Mouse (Mus musculus) hindbrain, embryonic 12.5 days (tissue): Measurements from ENCODE around the gene Utp14b. TPM values are rescaled to one million over a fixed set of nuclear protein-coding genes. Genes with fewer than 3 reads are reported as not detected.

Source experiments
- ATAC-seq: fragments of 200-750 bp; cut with Nextera tagmentation; 2 replicates; pipeline ENCODE4 v1.8.0; 2017; ENCODE audit warnings: moderate TSS enrichment; ENCODE audit not compliant: low FRiP score
- H3K27ac ChIP-seq: fragments of 300-500 bp; sonication (generic); 2 replicates; pipeline ENCODE4 v1.5.1; 2016; ENCODE audit warnings: mild to moderate bottlenecking
- H3K27me3 ChIP-seq: fragments of 300-500 bp; sonication (generic); 2 replicates; pipeline ENCODE4 v1.6.1; 2016; ENCODE audit warnings: mild to moderate bottlenecking
- H3K36me3 ChIP-seq: fragments of 300-500 bp; sonication (generic); 2 replicates; pipeline ENCODE4 v1.6.1; 2016; ENCODE audit warnings: mild to moderate bottlenecking
- H3K4me1 ChIP-seq: fragments of 300-500 bp; sonication (generic); 2 replicates; pipeline ENCODE4 v1.6.1; 2016
- H3K4me2 ChIP-seq: fragments of 300-500 bp; sonication (generic); replicated peaks from 2 replicates; pipeline ENCODE4 v1.6.1; 2016; ENCODE audit warnings: mild to moderate bottlenecking
- H3K4me3 ChIP-seq: fragments of 300-500 bp; sonication (generic); 2 replicates; pipeline ENCODE4 v1.5.1; 2016; ENCODE audit warnings: mild to moderate bottlenecking
- H3K9ac ChIP-seq: fragments of 300-500 bp; sonication (generic); 2 replicates; pipeline ENCODE4 v1.6.1; 2016; ENCODE audit warnings: mild to moderate bottlenecking, moderate library complexity
- H3K9me3 ChIP-seq: fragments of 300-500 bp; sonication (generic); replicated peaks from 2 replicates; pipeline ENCODE4 v1.6.1; 2016; ENCODE audit warnings: mild to moderate bottlenecking
- WGBS: fragments of 180-500 bp; shearing (Covaris S2); methylation state at CpG from one replicate; pipeline ENCODE4 v1.1.7; 2016; 5-methylcytosine and 5-hydroxymethylcytosine counted together
- polyA plus RNA-seq: library from polyadenylated mRNA; unstranded; fragments of >200 nt; fragmentation: Nextera tagmentation; extraction: Ambion mirVana; gene quantifications from 2 replicates; pipeline ENCODE4 v1.2.1, GENCODE M21; 2016

The Utp14b gene
- polyA plus RNA-seq, 1 experiment from 2014 or later, result 4.0 TPM

DNA sequence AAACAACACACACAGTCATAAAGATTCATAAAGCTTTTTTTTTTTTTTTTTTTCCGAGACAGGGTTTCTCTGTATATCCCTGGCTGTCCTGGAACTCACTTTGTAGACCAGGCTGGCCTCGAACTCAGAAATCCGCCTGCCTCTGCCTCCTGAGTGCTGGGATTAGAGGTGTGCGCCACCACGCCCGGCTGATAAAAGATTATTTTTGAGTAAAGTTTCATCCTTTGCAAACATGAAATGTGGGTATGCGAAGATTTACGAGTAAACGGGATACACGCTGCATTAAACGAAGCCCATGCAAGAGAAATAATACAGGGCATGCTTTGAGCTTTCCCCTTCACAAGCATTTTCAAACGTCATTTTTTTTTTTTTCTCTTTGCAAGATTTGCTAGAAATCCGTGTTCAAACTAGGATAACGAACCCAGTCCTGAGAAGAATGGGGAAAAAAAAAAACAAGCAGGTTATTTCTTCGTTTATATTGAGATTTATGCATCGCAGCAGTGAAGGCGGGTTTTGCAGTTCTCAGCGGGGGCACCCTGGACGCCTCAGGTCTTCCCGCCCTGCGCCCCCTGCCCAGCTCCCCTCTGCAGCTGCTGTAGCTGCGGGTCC lies 713 bp upstream of the Utp14b start:
- Histone ChIP-seq H3K9me3 (no peaks in the 10 kb centered on the region), H3K9ac (peak overlapping the region; percentile 49), H3K27ac (peak overlapping the region; percentile 99), H3K4me1 (peaks cover 33% of the 10 kb centered on the region), H3K27me3 (no peaks in the 10 kb centered on the region), H3K4me3 (peak overlapping the region; percentile 95), H3K36me3 (no peaks in the 10 kb centered on the region), H3K4me2 (peak overlapping the region; percentile 69)
- WGBS, result 29% methylated on average over 22 of the region's 22 CpGs
- ATAC-seq, result no peak

DNA sequence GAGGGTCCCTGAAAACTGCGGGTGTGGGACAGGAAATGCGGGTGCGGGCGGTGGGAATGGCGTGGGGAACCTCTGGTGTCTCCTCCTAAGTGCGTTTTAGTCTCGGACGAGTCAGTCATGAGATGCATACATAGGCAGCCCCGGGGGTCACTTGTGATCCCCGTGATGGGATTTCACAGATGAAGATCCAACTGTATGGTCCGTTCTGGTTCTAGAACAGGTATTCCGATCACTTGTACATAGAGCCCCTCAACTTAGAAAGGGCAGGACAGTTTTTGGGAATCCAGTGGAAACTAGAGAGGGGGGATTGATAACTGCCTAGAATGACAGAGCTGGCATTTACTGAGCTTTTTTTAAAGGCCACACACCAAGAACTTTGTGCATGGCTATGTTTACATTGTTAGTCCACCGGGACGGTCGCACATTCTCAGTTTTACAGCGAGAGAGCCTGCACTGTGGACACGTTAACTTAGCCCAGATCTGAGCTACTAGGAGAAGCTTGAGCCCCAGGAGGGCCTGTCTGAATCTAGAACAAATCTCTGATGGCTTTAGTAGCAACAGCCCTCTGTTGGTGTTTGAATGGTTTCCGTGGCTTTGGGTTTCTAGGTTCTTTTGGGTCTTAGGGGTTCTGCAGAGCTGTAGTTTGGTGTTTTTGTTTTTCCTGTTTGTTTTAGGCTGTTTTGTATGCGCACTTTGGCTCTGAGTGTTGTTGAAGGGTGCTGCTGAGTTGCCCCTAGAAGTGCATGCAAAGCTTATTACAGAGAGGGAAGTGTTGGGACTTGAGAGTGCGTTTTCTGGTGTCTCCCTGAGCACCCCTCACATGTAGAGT lies 817 bp downstream of the Utp14b start:
- ATAC-seq, result no peak
- under 1% methylated on average over 20 of the region's 20 CpGs for WGBS

DNA sequence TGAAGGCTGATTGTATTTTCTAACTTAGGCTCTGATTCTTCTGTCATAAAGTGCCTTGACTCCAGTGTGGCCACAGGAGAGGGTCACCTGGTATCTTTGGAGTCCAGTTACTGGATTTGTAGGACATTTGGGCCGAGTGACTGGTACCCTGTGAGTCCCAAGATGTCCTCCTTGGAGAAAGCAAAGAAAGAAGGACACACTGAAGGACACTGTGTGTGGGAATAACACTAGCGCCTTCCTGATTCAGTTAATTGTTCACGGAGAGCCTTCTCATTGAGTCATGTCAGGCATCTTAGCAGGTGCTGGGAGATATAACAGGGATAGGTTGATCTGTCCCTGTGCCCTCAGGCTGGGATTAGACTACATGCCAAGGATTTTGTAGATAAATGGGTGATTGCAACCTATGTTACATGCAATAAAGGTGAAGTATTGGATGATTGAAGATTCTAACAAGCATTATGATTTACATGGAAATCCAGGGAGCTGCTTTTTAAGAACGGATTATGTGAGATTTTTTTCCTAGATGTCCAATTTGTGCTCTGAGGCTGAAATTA lies 1.5 kb downstream of the Utp14b start:
- Histone ChIP-seq H3K9ac (peak overlapping the region; percentile 97), H3K27ac (no peak overlapping the region), H3K4me3 (peak overlapping the region; percentile 95), H3K9me3 (no peaks in the 10 kb centered on the region), H3K4me1 (peaks cover 33% of the 10 kb centered on the region), H3K27me3 (no peaks in the 10 kb centered on the region), H3K4me2 (peak overlapping the region; percentile 69), H3K36me3 (peaks cover 2% of the 10 kb centered on the region; the same call in 1 of the 2 replicates)
- ATAC-seq, result no peak
- 34% methylated on average over 4 of the region's 4 CpGs for WGBS

More for the DNA sequence above, 817 bp downstream of the Utp14b start:
- Histone ChIP-seq H3K4me3 (peak overlapping the region; percentile 95), H3K27ac (peak overlapping the region; percentile 99), H3K9ac (peak overlapping the region; percentile 97), H3K36me3 (no peaks in the 10 kb centered on the region), H3K27me3 (no peaks in the 10 kb centered on the region), H3K4me1 (peaks cover 33% of the 10 kb centered on the region), H3K9me3 (no peaks in the 10 kb centered on the region), H3K4me2 (peak overlapping the region; percentile 69)

DNA sequence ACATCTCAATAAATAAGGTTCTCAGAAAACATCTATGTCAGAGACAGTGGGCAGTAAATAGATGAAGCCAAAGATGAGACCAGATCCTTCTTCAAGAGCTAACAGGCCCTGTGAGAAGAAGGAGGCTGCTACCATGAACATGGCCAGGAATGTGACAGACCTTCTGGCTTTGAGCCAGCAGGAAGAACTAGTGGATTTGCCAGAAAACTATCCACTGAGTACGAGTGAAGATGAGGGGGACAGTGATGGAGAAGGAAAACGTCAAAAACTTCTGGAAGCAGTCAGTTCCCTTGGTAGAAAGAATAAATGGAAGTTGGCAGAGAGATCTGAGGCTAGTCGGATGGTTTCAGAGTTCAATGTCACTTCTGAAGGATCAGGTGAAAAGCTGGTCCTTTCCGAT lies 6.5 kb downstream of the Utp14b start:
- WGBS, result 86% methylated on average over 4 of the region's 4 CpGs
- H3K36me3 ChIP-seq, result peaks cover 40% of the 10 kb centered on the region

DNA sequence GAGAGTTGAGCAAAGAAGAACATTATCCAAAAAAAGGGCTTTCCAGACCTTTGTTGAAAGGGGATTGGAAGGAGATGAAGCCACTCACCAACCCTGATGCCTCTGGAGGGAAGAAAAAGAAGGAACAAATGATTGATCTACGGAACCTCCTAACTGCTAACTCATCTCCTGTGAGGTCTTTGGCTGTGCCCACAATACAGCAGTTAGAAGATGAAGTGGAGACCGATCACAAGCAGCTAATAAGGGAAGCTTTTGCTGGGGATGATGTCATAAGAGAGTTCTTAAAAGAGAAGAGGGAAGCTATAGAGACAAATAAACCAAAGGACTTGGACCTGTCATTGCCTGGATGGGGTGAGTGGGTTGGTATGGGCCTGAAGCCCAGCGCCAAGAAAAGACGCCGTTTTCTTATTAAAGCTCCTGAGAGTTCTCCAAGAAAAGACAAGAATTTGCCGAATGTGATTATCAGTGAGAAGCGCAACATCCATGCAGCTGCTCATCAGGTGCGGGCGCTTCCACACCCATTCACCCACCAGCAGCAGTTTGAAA lies 8.2 kb downstream of the Utp14b start:
- Histone ChIP-seq H3K4me1 (peaks cover 6% of the 10 kb centered on the region), H3K4me3 (no peak overlapping the region), H3K36me3 (peaks cover 40% of the 10 kb centered on the region), H3K27ac (no peak overlapping the region), H3K27me3 (no peaks in the 10 kb centered on the region), H3K9me3 (no peaks in the 10 kb centered on the region), H3K4me2 (no peak overlapping the region), H3K9ac (no peak overlapping the region)
- no peak for ATAC-seq
- 95% methylated on average over 9 of the region's 9 CpGs for WGBS

More for the DNA sequence above, 6.5 kb downstream of the Utp14b start:
- H3K9me3 ChIP-seq, result no peaks in the 10 kb centered on the region
- no peak overlapping the region for H3K4me3 ChIP-seq
- no peak overlapping the region for H3K27ac ChIP-seq
- ATAC-seq, result no peak
- H3K9ac ChIP-seq, result no peak overlapping the region
- H3K4me2 ChIP-seq, result no peak overlapping the region
- H3K27me3 ChIP-seq, result no peaks in the 10 kb centered on the region
- H3K4me1 ChIP-seq, result peaks cover 21% of the 10 kb centered on the region

DNA sequence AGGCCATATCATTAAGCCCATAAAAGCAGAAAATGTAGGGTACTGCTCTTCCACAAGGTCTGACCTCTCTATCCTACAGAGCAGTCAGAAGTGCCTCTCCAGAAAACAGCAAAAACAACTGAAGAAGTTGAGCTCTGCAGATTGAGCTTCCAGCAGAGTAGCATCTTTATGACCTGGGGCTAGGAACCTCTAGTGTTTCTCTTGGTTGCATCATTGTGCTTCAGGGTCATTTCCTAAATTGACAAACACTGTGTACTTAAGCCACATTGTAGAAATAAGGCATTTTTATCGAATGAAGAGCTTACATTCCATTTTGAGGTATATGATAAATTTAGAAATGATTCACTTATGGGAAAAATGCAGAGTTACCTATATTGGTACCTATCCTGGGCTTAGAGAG lies 8.7 kb downstream of the Utp14b start:
- no peak overlapping the region for H3K27ac ChIP-seq
- ATAC-seq, result no peak
- H3K27me3 ChIP-seq, result no peaks in the 10 kb centered on the region
- WGBS, result 98% methylated on average over 1 of the region's 1 CpGs
- H3K4me2 ChIP-seq, result no peak overlapping the region
- H3K9ac ChIP-seq, result no peak overlapping the region
- no peak overlapping the region for H3K4me3 ChIP-seq
- H3K36me3 ChIP-seq, result peaks cover 40% of the 10 kb centered on the region
- no peaks in the 10 kb centered on the region for H3K9me3 ChIP-seq
- peaks cover under 1% of the 10 kb centered on the region; the same call in 1 of the 2 replicates for H3K4me1 ChIP-seq

DNA sequence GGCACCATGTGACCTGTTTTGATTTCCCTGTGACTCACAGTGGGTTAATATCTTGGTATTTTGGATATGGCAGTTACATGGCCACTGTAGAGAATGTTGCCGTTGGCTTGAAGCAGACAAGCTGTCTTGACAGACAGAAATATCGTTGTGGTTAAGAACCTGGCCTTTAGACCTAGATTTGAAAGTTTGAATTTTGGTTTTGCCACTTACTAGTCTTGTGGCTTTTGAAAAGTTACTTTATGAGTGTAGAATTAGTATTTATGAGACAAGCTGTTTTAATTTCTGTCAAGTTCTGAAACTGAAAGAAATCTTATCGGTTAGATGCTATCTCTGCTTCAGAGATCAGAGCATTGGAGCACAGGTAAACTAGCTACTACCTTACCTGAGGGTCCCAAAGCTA lies 24.5 kb downstream of the Utp14b start:
- Histone ChIP-seq H3K9me3 (no peaks in the 10 kb centered on the region), H3K9ac (no peak overlapping the region), H3K27me3 (no peaks in the 10 kb centered on the region), H3K4me1 (no peaks in the 10 kb centered on the region), H3K27ac (no peak overlapping the region), H3K4me2 (no peak overlapping the region), H3K4me3 (no peak overlapping the region), H3K36me3 (peaks cover 9% of the 10 kb centered on the region; the same call in 1 of the 2 replicates)
- WGBS, result 96% methylated on average over 3 of the region's 3 CpGs
- ATAC-seq, result no peak

DNA sequence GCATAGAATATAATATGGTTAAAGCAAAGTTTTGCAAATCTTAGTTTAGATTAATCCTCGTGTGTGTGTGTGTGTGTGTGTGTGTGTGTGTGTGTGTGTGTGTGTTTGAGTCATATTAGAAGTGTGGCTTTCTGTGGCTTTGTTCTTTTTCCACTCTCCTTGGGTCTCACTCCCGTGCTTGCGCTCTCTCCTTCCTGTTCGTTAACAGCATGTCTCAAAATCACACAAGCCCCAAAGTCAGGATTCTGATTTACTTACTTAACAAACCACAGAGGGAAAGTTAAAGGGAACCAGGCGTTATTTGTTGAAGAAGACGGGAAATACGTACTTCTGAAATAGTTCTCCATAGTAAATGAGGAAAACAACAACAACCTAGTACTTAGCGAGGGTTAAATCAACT lies 26.3 kb downstream of the Utp14b start:
- H3K9ac ChIP-seq, result no peak overlapping the region
- ATAC-seq, result no peak
- H3K4me2 ChIP-seq, result no peak overlapping the region
- no peak overlapping the region for H3K27ac ChIP-seq
- no peaks in the 10 kb centered on the region for H3K9me3 ChIP-seq
- no peak overlapping the region for H3K4me3 ChIP-seq
- peaks cover 15% of the 10 kb centered on the region; the same call in 1 of the 2 replicates for H3K36me3 ChIP-seq
- no peaks in the 10 kb centered on the region for H3K4me1 ChIP-seq
- whole genome bisulfite sequencing, result 94% methylated on average over 8 of the region's 8 CpGs
- no peaks in the 10 kb centered on the region for H3K27me3 ChIP-seq

DNA sequence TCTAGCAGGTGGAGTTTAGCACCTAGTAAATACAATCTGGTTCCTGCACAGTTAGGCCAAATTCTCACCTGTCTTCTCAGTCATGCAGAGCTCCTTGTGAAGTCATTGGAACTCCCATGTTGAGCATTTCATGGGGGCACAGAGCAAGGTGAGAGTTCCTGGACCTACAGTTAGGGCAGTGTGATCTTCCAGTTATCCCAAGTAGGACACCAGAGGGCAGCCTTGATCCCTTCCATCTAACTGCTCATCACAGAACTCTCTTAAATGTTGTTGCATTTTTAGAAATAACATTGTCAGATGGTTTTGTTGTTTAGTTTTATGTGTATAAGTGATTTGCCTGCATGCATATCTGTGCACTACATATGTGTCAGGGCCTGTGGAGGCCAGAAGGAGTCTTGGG lies 29.0 kb downstream of the Utp14b start:
- Histone ChIP-seq H3K9ac (no peak overlapping the region), H3K9me3 (no peaks in the 10 kb centered on the region), H3K4me3 (no peak overlapping the region), H3K4me2 (no peak overlapping the region), H3K36me3 (peaks cover 24% of the 10 kb centered on the region), H3K27me3 (no peaks in the 10 kb centered on the region), H3K4me1 (no peaks in the 10 kb centered on the region), H3K27ac (no peak overlapping the region)
- no peak for ATAC-seq

DNA sequence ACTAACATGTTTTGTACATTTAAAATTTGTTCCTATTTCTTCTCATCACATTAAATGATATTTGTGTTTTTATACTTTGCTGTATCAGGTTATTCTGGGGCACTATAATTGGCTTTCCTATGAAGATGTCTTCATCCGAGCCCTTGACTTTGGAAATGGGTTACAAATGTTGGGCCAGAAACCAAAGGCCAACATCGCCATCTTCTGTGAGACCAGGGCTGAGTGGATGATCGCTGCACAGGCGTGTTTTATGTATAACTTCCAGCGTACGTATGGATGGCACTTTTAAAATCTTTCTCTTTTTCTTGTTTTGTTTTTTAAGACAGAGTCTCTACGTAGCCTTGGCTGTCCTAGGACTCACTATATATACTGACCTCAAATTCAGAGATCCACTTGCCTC lies 30.3 kb downstream of the Utp14b start:
- Histone ChIP-seq H3K27ac (no peak overlapping the region), H3K4me2 (no peak overlapping the region), H3K27me3 (no peaks in the 10 kb centered on the region), H3K4me1 (no peaks in the 10 kb centered on the region), H3K9me3 (no peaks in the 10 kb centered on the region), H3K4me3 (no peak overlapping the region), H3K36me3 (peaks cover 28% of the 10 kb centered on the region), H3K9ac (no peak overlapping the region)
- 94% methylated on average over 7 of the region's 7 CpGs for WGBS
- no peak for ATAC-seq

DNA sequence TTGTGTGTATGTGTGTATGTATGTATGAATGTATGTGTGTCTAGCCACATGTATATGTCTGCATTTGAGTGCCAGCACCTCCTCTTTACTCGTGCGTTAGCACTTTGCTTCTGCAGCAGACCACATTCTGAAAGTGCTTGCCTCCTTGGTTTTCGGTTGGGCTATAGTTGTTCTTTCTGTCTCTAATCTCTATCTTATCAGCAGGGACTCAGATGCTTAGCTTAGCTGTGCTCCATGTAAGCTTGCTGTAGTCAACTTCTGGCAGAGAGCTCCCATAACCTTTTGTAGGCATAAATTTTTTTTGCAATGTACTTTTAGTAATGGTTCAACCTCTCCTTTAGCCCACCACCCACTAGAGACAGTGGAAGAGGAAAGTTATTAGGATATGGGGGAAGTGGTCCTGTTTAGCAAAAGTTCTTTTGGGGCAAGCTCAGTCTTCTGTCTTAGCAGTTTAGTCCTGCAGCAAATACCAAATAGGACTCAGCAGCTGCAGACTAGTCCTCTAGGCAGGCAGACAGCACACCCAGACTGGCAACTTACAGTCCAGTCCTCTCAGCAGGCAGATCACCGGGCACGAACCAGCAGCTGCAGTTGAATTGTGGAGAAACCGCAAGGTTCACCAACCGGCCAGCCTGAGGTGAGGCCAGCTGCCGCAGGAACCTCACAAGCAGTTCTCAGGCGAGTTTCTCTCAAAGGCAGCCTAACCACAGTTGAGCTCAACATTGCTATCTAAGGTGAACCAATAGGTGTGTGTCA lies 36.8 kb downstream of the Utp14b start:
- no peak overlapping the region for H3K4me2 ChIP-seq
- no peak for ATAC-seq
- WGBS, result 89% methylated on average over 9 of the region's 9 CpGs
- H3K27me3 ChIP-seq, result no peaks in the 10 kb centered on the region
- H3K9me3 ChIP-seq, result no peaks in the 10 kb centered on the region
- no peak overlapping the region for H3K9ac ChIP-seq
- no peak overlapping the region for H3K27ac ChIP-seq
- no peak overlapping the region for H3K4me3 ChIP-seq
- no peaks in the 10 kb centered on the region for H3K4me1 ChIP-seq
- peaks cover 77% of the 10 kb centered on the region for H3K36me3 ChIP-seq

DNA sequence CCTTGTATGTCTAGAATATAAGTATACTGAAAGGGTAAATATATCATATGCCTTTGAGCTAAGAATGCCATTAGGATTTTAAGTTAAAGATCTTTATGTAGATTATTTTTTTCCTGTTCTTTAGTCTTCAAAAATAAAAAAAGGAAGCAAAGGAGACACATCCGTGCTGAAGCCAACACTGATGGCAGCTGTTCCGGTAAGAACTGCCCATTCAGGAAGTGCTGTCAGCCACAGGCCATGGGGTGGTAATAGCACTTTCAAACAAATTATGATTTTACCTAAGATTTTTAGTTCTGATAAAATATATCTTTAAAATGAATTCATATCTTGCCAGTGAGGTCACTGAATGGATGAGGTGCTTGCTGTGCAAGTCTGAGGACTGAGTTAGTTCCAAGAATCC lies 38.5 kb downstream of the Utp14b start:
- H3K9ac ChIP-seq, result no peak overlapping the region
- H3K27ac ChIP-seq, result no peak overlapping the region
- no peak for ATAC-seq
- no peaks in the 10 kb centered on the region for H3K4me1 ChIP-seq
- H3K4me3 ChIP-seq, result no peak overlapping the region
- H3K36me3 ChIP-seq, result peaks cover 78% of the 10 kb centered on the region
- no peak overlapping the region for H3K4me2 ChIP-seq
- H3K27me3 ChIP-seq, result no peaks in the 10 kb centered on the region
- H3K9me3 ChIP-seq, result no peaks in the 10 kb centered on the region
- 92% methylated on average over 2 of the region's 2 CpGs for WGBS
